Mouse (Mus musculus) limb, embryonic 11.5 days (tissue): ENCODE data around the gene Fxn. TPM values are rescaled to one million over a fixed set of nuclear protein-coding genes. Genes with fewer than 3 reads are reported as not detected.

Source experiments
- ATAC-seq: fragments of 200-750 bp; cut with Nextera tagmentation; 2 replicates; pipeline ENCODE4 v1.8.0; 2017; ENCODE audit warnings: low read depth; ENCODE audit not compliant: insufficient number of reproducible peaks, low FRiP score, low TSS enrichment
- DNase-seq: peaks from one replicate; pipeline ENCODE4 v3.0.0-alpha.2; 2015; ENCODE audit warnings: low spot score
- H3K27ac ChIP-seq: fragments of 300-500 bp; sonication (generic); replicated peaks from 2 replicates; pipeline ENCODE4 v1.5.1; 2014; ENCODE audit warnings: low read depth, mild to moderate bottlenecking, low read length
- H3K27me3 ChIP-seq: fragments of 300-500 bp; sonication (generic); 2 replicates; pipeline ENCODE4 v1.6.1; 2014; ENCODE audit warnings: mild to moderate bottlenecking, low read length, mixed read lengths; ENCODE audit not compliant: control insufficient read depth, insufficient read depth
- H3K36me3 ChIP-seq: fragments of 300-500 bp; sonication (generic); 2 replicates; pipeline ENCODE4 v1.6.1; 2014; ENCODE audit warnings: mild to moderate bottlenecking, low read length, moderate library complexity, mixed read lengths; ENCODE audit not compliant: control insufficient read depth, insufficient read depth
- H3K4me1 ChIP-seq: fragments of 300-500 bp; sonication (generic); 2 replicates; pipeline ENCODE4 v1.6.1; 2014; ENCODE audit warnings: low read length, mixed read lengths; ENCODE audit not compliant: control insufficient read depth, insufficient read depth
- H3K4me2 ChIP-seq: fragments of 300-500 bp; sonication (generic); 2 replicates; pipeline ENCODE4 v1.6.1; 2014; ENCODE audit warnings: low read depth, mild to moderate bottlenecking, moderate library complexity; ENCODE audit not compliant: severe bottlenecking
- H3K4me3 ChIP-seq: fragments of 300-500 bp; sonication (generic); 2 replicates; pipeline ENCODE4 v1.5.1; 2014; ENCODE audit warnings: low read depth, low read length
- H3K9ac ChIP-seq: fragments of 300-500 bp; sonication (generic); 2 replicates; pipeline ENCODE4 v1.6.1; 2014; ENCODE audit warnings: mild to moderate bottlenecking, low read length
- H3K9me3 ChIP-seq: fragments of 300-500 bp; sonication (generic); 2 replicates; pipeline ENCODE4 v1.6.1; 2016; ENCODE audit warnings: low read length; ENCODE audit not compliant: control insufficient read depth
- WGBS: fragments of 180-500 bp; shearing (Covaris S2); extraction: QIAGEN DNeasy Blood & Tissue Kit; methylation state at CpG from one replicate; pipeline ENCODE4 v1.1.7; 2014; 5-methylcytosine and 5-hydroxymethylcytosine counted together
- polyA plus RNA-seq: library from polyadenylated mRNA; unstranded; fragments of >200 nt; fragmentation: Nextera tagmentation; extraction: Ambion mirVana; gene quantifications from 2 replicates; pipeline ENCODE4 v1.2.1, GENCODE M21; 2014

Gene Fxn
- polyA plus RNA-seq: 59.7 and 62.7 TPM in 2 replicates

DNA sequence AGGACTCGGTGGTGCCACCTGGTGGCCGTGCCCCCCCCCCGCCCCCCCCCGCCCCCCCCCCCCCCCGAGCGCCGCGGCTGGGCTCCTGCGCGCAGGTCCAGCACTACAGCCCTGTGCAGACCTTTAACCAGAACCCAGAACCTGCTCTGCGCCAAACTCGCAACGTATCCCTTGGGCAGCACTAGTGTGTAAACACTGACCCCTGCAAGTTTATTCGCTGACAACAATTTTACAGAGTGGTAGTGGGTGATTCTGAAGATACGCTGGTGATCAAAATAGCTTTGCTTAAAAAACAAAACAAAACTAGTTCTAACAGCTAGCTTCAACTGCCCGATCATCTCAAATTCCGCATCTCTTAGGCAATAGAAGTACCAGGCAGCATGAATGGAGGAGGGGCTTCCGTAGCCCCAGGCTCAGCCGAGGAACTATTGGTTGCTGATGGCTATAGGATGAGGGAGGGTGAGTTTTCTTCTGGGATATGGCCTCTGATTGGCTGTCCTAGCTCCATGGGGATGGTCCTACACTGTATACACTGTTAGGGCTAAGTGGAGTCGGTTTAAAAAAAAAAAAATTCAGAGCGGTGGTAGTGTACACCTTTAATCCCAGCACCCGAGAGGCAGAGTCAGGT is at the start of gene Fxn:
Gene Fxn, minus strand, starts transcription at position 5 of the 628 bp plus-strand sequence.
- peak; percentile 97 for ATAC-seq
- DNase-seq: peak; percentile 83
- H3K9me3 ChIP-seq: no peaks in the 10 kb centered on the region

DNA sequence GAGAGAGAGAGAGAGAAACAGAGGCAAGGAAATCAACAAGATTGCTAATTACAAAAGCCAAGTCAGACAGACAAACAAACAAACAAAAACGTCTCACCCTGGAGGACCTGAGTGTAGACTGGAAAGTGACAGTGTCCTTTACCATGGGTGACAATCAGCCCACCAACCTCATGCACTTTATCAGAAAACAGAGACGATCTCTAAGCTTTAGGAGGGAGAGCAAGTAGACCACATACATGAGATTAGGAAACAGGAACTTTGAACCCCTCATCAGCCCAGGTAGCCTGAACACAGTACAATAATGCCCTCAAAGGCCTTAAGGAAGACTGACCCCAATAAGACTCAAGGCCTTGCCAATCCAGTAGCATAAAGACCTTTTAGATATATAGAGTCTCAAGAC is 47.5 kb upstream of the Fxn start:
- H3K4me1 ChIP-seq: no peaks in the 10 kb centered on the region
- DNase-seq (no peak), ATAC-seq (no peak)
- WGBS: 64% methylated on average over 2 of the region's 2 CpGs
- H3K9me3 ChIP-seq: no peaks in the 10 kb centered on the region
- no peaks in the 10 kb centered on the region for H3K27me3 ChIP-seq
- no peak overlapping the region for H3K9ac ChIP-seq
- no peak overlapping the region for H3K4me3 ChIP-seq
- H3K27ac ChIP-seq: no peak overlapping the region
- no peak overlapping the region for H3K4me2 ChIP-seq
- H3K36me3 ChIP-seq: no peaks in the 10 kb centered on the region

More for the DNA sequence above, at the start of gene Fxn:
- Histone ChIP-seq H3K36me3 (no peaks in the 10 kb centered on the region), H3K27me3 (no peaks in the 10 kb centered on the region), H3K4me3 (peak within 1 kb of the TSS; percentile 57), H3K27ac (peak within 1 kb of the TSS; percentile 84), H3K9ac (peak within 1 kb of the TSS; percentile 81), H3K4me1 (peaks cover 4% of the 10 kb centered on the region), H3K4me2 (peak within 1 kb of the TSS; percentile 78)
- 1% methylated on average over 12 of the region's 22 CpGs for WGBS

DNA sequence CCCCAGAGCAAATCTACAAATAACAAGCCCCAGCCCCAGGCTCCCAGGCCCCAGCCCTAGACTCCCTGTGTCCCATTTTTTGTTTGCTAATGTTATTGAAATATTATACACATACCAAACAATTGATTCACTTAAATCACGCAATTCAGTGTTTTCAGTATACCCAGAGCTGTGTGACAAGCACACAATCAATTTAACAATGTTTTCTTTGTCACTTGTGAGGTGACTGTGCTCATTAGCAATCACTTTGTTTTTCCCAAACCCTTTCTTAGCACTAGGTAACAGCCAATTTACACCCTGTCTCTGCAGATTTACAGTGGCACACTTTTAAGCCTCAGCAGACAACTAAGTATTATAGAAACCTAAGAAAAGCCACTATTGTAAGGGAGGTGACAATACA is 46.6 kb upstream of the Fxn start:
- Histone ChIP-seq H3K27ac (no peak overlapping the region), H3K4me1 (no peaks in the 10 kb centered on the region), H3K36me3 (no peaks in the 10 kb centered on the region), H3K9me3 (no peaks in the 10 kb centered on the region), H3K27me3 (no peaks in the 10 kb centered on the region), H3K4me2 (no peak overlapping the region), H3K9ac (no peak overlapping the region), H3K4me3 (no peak overlapping the region)
- DNase-seq (no peak), ATAC-seq (no peak)
- 20% methylated on average over 1 of the region's 1 CpGs for WGBS

DNA sequence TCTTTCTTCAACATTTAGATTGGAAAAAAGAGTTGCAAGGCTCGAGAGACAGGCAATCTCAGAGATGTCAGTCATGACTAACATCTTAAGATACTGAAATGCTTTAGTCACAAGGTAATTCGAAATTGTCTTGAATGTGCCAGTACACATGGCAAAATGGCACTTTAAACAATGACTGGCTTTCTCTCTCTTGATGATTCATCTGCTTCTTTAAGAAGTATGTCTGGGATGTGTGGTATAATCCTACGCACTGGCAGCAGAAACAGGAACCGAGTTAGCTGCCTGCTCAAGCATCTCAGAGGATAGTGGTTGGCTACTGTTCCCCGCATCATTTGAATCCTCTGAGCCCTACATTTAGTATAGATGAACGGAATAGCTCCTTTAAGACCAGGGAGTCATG is 45.3 kb upstream of the Fxn start:
- 84% methylated on average over 6 of the region's 6 CpGs for WGBS
- H3K9me3 ChIP-seq: no peaks in the 10 kb centered on the region
- ATAC-seq (no peak), DNase-seq (no peak)
- H3K27me3 ChIP-seq: no peaks in the 10 kb centered on the region
- H3K4me1 ChIP-seq: no peaks in the 10 kb centered on the region
- H3K4me2 ChIP-seq: no peak overlapping the region
- no peak overlapping the region for H3K27ac ChIP-seq
- H3K4me3 ChIP-seq: no peak overlapping the region
- H3K36me3 ChIP-seq: no peaks in the 10 kb centered on the region
- no peak overlapping the region for H3K9ac ChIP-seq

DNA sequence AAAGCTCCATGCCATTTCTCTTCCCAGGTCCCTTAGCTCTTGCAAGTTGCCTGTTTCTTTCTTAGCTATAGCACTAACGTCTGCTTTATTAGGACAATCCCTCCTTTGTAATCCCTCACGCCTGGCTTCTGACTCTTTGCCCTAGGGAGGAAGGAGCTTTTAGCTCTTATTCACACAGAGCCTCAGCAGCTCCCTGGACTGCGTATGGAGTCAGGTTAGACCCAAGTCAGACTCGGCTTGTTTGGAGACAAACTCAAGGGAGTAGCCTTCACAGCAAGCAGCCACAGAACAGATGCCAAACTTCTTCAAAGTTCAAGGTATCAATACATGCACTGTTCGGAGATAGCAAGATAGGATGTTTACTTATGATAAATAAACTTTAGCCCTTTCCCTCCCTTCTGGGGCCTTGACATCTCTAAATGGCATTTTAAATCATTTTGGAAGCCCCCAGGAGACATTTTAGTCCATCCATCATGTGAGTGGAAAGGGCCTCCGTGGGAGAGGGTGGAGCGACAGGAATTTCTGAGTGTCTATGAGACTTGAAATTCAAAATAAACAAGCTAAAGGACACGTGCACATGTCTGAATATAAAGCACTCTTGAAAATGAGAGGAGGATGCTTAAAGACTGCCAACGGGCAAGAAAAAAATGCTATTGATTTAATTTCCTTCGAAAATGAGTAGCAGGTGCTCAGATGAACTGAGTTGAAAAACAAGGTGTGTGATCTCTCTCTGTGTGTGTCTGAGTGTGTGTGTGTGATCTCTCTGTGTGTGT is 43.6 kb upstream of the Fxn start:
- peak; percentile 31 for DNase-seq
- H3K4me1 ChIP-seq: no peaks in the 10 kb centered on the region

DNA sequence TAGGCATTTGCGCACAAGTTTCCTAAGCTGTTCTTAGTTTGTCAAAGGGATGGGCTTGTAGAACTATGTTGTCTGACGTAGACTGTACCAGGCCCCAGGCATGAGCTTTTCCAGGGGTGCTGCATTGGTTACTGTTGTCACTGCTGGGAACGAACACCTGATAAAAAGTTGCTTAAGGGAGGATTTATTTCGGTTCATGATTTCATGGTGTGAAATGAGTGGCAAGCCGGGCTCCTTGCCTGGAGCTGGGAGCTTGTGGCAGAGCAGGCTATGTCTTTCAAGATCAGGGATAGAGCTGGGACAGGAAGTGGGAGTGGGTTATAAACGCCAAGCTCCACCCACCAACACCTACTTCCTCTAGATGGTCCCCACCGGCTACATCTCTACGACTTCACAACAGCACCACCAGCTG is 41.5 kb upstream of the Fxn start:
- 90% methylated on average over 8 of the region's 8 CpGs for WGBS
- H3K27me3 ChIP-seq: no peaks in the 10 kb centered on the region
- no peak overlapping the region for H3K4me3 ChIP-seq
- DNase-seq (no peak), ATAC-seq (no peak)
- no peak overlapping the region for H3K4me2 ChIP-seq
- no peaks in the 10 kb centered on the region for H3K9me3 ChIP-seq
- no peaks in the 10 kb centered on the region for H3K36me3 ChIP-seq
- H3K27ac ChIP-seq: no peak overlapping the region
- no peak overlapping the region for H3K9ac ChIP-seq
- no peaks in the 10 kb centered on the region for H3K4me1 ChIP-seq

More for the DNA sequence above, 43.6 kb upstream of the Fxn start:
- no peak overlapping the region for H3K27ac ChIP-seq
- no peaks in the 10 kb centered on the region for H3K36me3 ChIP-seq
- H3K27me3 ChIP-seq: no peaks in the 10 kb centered on the region
- H3K9me3 ChIP-seq: no peaks in the 10 kb centered on the region
- no peak overlapping the region for H3K4me3 ChIP-seq
- no peak overlapping the region for H3K9ac ChIP-seq
- H3K4me2 ChIP-seq: no peak overlapping the region
- WGBS: 52% methylated on average over 10 of the region's 10 CpGs
- ATAC-seq: no peak

DNA sequence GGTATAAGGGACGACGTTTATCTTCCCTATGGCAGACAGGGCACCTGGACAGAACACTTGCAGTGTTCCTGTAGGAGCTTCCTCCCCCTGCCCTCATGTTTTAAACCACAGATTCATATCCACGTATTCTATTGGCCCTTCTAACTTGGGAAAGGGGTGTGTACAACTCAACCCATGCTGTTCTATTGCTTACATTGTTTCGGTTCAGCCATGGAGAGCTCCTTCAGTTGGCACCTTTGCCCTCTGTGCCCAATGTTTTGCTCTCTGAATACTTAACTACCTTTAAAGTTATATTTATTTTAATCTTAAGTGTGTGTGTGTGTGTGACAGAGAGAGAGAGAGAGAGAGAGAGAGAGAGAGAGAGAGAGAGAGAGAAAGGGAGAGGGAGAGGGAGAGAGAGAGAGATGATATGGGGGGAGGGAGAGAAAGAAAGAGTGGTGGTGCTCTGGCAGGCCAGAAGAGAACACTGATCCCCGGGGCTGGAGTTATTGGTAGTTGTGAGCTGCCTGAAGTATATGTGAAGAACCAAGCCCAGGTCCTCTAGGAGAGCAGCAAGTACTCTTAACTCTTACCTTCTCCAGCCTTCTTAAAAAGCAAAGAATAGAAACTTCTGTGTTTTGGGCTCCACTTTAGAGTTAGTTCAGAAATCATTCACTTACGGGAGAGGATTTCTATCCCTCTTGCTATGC is 41.0 kb upstream of the Fxn start:
- Histone ChIP-seq H3K36me3 (no peaks in the 10 kb centered on the region), H3K27me3 (no peaks in the 10 kb centered on the region), H3K27ac (no peak overlapping the region), H3K9me3 (no peaks in the 10 kb centered on the region), H3K4me1 (no peaks in the 10 kb centered on the region), H3K9ac (no peak overlapping the region), H3K4me2 (no peak overlapping the region), H3K4me3 (no peak overlapping the region)
- 90% methylated on average over 6 of the region's 6 CpGs for WGBS
- DNase-seq (no peak), ATAC-seq (no peak)

DNA sequence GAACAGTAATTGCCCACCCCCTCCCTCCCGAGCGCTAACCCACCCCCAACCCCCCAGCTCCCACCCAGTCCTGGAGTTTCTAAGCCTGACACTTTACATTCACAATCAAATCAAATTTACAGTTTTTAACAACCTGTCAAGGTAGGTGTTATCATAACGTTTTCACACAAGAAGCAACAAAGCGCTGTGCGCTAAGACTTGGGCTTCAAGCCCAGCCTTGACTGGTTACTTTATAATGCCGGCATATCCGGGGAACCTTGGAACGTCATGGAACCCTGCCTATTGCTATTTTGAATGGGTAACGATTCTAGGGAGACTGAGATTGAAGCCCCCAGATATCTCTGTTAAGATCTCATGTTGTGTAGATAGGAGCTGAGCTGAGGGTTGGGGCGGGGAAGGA is 37.8 kb upstream of the Fxn start:
- WGBS: 83% methylated on average over 10 of the region's 10 CpGs
- Histone ChIP-seq H3K9me3 (no peaks in the 10 kb centered on the region), H3K36me3 (no peaks in the 10 kb centered on the region), H3K9ac (no peak overlapping the region), H3K4me2 (no peak overlapping the region), H3K4me1 (no peaks in the 10 kb centered on the region), H3K4me3 (no peak overlapping the region), H3K27ac (no peak overlapping the region), H3K27me3 (no peaks in the 10 kb centered on the region)
- ATAC-seq (no peak), DNase-seq (no peak)
